In the genomic region with DNA sequence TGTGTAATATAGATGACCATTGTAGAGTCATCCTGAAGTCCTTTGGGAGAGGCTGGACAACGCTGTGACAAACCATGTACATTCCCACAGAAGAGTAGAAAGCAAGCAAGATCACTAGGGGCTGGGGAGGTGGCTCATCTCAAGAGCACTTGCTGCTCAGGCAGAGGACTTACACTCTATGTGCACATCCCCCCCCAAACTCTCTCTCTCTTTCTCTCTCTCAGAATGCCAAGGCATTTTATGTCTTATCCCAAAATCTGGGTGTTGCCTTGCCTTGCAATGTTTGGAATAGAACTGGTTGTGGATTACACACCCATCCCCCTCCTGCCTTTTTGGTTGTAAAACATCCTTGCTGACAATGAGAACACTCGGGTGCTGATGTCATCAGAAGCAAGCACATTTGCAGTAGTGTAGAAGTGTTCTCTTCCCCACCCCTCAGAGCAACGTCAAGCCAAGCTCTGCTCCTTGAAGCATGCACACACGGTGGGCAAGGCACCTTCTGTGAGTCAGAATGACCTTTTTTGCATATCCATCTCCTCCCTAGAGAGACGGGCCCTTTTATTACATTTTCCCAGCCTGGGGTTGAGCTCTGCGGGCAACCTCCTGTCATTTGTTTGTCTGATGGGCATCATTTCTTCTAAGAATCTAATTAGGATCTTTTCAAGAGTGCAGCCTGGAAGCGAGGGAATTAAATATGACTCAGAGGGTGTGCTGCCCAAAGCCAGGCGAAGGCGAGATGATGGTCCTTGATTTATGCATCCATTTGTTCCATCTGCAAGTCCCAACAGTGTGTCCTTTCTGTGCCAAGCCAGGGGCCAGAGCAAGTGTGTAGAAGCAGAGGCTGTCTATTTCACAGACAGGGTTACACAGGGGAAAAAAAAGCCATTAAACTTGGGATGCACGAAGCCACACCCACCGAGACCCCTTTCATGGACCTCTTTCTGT, we compare ENCODE assay signal across 14 mouse cellular contexts. TPM values are rescaled to one million over a fixed set of nuclear protein-coding genes. Genes with fewer than 3 reads are reported as not detected.
A peak's percentile ranks its signal among the peaks of the same experiment; 100 is the strongest.
DNase-seq lines count a peak whose midpoint lies in the region; ATAC-seq and TF ChIP-seq lines count a peak whose summit lies in the region.
"Had no signal": no experiment of that assay in that cellular context is flagged by ENCODE, and none has a peak within 500 bp of the region (broad histone marks: within the 10 kb centered on the region; RNA-seq: fewer than 3 reads in every experiment).

No protein-coding gene starts in this region.

- no peaks in the 10 kb centered on the region for H3K36me3 ChIP-seq in intestine, embryonic 14.5 days (ENCODE audit: control insufficient read depth, insufficient read depth, low read length)
- H3K36me3 ChIP-seq in intestine, postnatal 0 days (ENCODE audit: control insufficient read depth, insufficient read depth): no peaks in the 10 kb centered on the region
- no peaks in the 10 kb centered on the region for H3K36me3 ChIP-seq in CH12.LX (replicated peaks in 1 of 2; ENCODE audit: control insufficient read depth in 1 of 2, insufficient read depth in 1 of 2, low read length in 1 of 2)
- H3K36me3 ChIP-seq in hindbrain, embryonic 10.5 days: no peaks in the 10 kb centered on the region
- no peaks in the 10 kb centered on the region for H3K36me3 ChIP-seq in neural tube, embryonic 12.5 days
- H3K36me3 ChIP-seq in liver, embryonic 11.5 days (ENCODE audit: control insufficient read depth, insufficient read depth, low read length): no peaks in the 10 kb centered on the region
- H3K36me3 ChIP-seq: limb, embryonic 13.5 days had no signal

- TF ChIP-seq EP300 in CH12.LX (IDR thresholded peaks at IDR 0.05; ENCODE audit: low read length): no peak

- in situ Hi-C loops in CH12.LX (cut with MboI; ENCODE audit: low pct_ligation_motif_present, low pct_unique_long_range_greater_than_20kb, low sequenced_read_pairs): no loop called here

- 0 out of 2 replicates have a peak overlapping the region, but pooled peaks have one; percentile 11 for H3K27ac ChIP-seq in intestine, embryonic 14.5 days (ENCODE audit: low read depth)
- no peak overlapping the region for H3K27ac ChIP-seq in intestine, postnatal 0 days (ENCODE audit: low read depth, low read length)
- H3K27ac ChIP-seq in CH12.LX (ENCODE audit: insufficient read depth, low read depth): no peak overlapping the region
- 0 out of 2 replicates have a peak overlapping the region, but pooled peaks have one; percentile 40 for H3K27ac ChIP-seq in hindbrain, embryonic 10.5 days
- H3K27ac ChIP-seq in neural tube, embryonic 12.5 days: no peak overlapping the region
- no peak overlapping the region for H3K27ac ChIP-seq in liver, embryonic 11.5 days (ENCODE audit: low read depth, low read length)
- H3K27ac ChIP-seq: gastrocnemius, adult 2 months; limb, embryonic 13.5 days had no signal

- no peak for TF ChIP-seq CTCF in intestine, postnatal 0 days (IDR thresholded peaks at IDR 0.05; ENCODE audit: low read depth)
- no peak for TF ChIP-seq CTCF in CH12.LX (conservative IDR thresholded peaks at IDR 0.05 in 1 of 2, IDR thresholded peaks at IDR 0.05 in 1 of 2; ENCODE audit: low read depth in 2 of 2, low read length in 2 of 2)

- dilution Hi-C loops in CH12.LX (cut with MboI; ENCODE audit: extremely low pct_ligation_motif_present, extremely low pct_unique_long_range_greater_than_20kb, low sequenced_read_pairs): no loop called here

- H3K79me2 ChIP-seq in CH12.LX (replicated peaks; ENCODE audit: control insufficient read depth, extremely low read depth, insufficient read depth, poor library complexity, severe bottlenecking): no peaks in the 10 kb centered on the region

- H3K4me1 ChIP-seq in intestine, embryonic 14.5 days (replicated peaks; ENCODE audit: control insufficient read depth, insufficient read depth, low read length): peaks cover 22% of the 10 kb centered on the region
- peaks cover 3% of the 10 kb centered on the region; the same call in 1 of the 2 replicates for H3K4me1 ChIP-seq in intestine, postnatal 0 days (replicated peaks; ENCODE audit: control insufficient read depth, insufficient read depth, low read length)
- peaks cover 5 to 11% of the 10 kb centered on the region in 2 experiments; a peak in 3 of 4 replicates for H3K4me1 ChIP-seq in CH12.LX (ENCODE audit: control insufficient read depth in 1 of 2, insufficient read depth in 2 of 2)
- H3K4me1 ChIP-seq in hindbrain, embryonic 10.5 days (replicated peaks): peaks cover 29% of the 10 kb centered on the region
- peaks cover 29% of the 10 kb centered on the region for H3K4me1 ChIP-seq in neural tube, embryonic 12.5 days
- H3K4me1 ChIP-seq in liver, embryonic 11.5 days (replicated peaks; ENCODE audit: control insufficient read depth, insufficient read depth, low read length): no peaks in the 10 kb centered on the region

- WGBS in intestine, embryonic 14.5 days: 38% methylated on average over 11 of the region's 11 CpGs
- 46% methylated on average over 11 of the region's 11 CpGs for WGBS in intestine, postnatal 0 days
- WGBS in hindbrain, embryonic 10.5 days: 46% methylated on average over 11 of the region's 11 CpGs
- 15% methylated on average over 11 of the region's 11 CpGs for WGBS in neural tube, embryonic 12.5 days
- 58% methylated on average over 11 of the region's 11 CpGs for WGBS in liver, embryonic 11.5 days

- DNase-seq in intestine, embryonic 14.5 days (ENCODE audit: low spot score): peak; percentile 49
- peak; percentile 73 for DNase-seq in CH12.LX (ENCODE audit: extremely low read depth)
- no peak for DNase-seq in hindbrain, embryonic 10.5 days (ENCODE audit: low spot score)
- no peak for DNase-seq in liver, embryonic 11.5 days (ENCODE audit: low spot score)
- no peak for DNase-seq in thymus, adult 18-20 months
- DNase-seq in spleen, postnatal 36 days (ENCODE audit: low spot score in 2 of 2): no peak
- DNase-seq: cerebellum, postnatal 36 days; gastrocnemius, adult 2 months; kidney, adult 9 months; spleen, adult 18-20 months had no signal

- TF ChIP-seq POLR2A in CH12.LX (IDR thresholded peaks at IDR 0.05; ENCODE audit: low read depth, low read length): no peak

- no peak overlapping the region for H3K9ac ChIP-seq in intestine, embryonic 14.5 days (ENCODE audit: low read length)
- no peak overlapping the region for H3K9ac ChIP-seq in intestine, postnatal 0 days (ENCODE audit: low read depth, low read length)
- no peak overlapping the region for H3K9ac ChIP-seq in CH12.LX (ENCODE audit: insufficient read depth, low read depth)
- H3K9ac ChIP-seq in neural tube, embryonic 12.5 days: no peak overlapping the region
- no peak overlapping the region for H3K9ac ChIP-seq in liver, embryonic 11.5 days (ENCODE audit: low read depth, low read length)
- H3K9ac ChIP-seq: limb, embryonic 13.5 days had no signal

- no peak overlapping the region for H3K4me3 ChIP-seq in intestine, embryonic 14.5 days (ENCODE audit: low read depth, low read length)
- H3K4me3 ChIP-seq in intestine, postnatal 0 days (ENCODE audit: low read depth, low read length): no peak overlapping the region
- H3K4me3 ChIP-seq in CH12.LX (replicated peaks in 1 of 3; ENCODE audit: low read depth in 2 of 3, low read length in 2 of 3, poor library complexity in 1 of 3): no peak overlapping the region
- no peak overlapping the region for H3K4me3 ChIP-seq in hindbrain, embryonic 10.5 days
- no peak overlapping the region for H3K4me3 ChIP-seq in neural tube, embryonic 12.5 days
- H3K4me3 ChIP-seq in liver, embryonic 11.5 days (ENCODE audit: low read depth, low read length): no peak overlapping the region
- H3K4me3 ChIP-seq: gastrocnemius, adult 2 months; limb, embryonic 13.5 days had no signal

- H3K27me3 ChIP-seq in intestine, embryonic 14.5 days (replicated peaks; ENCODE audit: control insufficient read depth, insufficient read depth, low read length): no peaks in the 10 kb centered on the region
- no peaks in the 10 kb centered on the region for H3K27me3 ChIP-seq in intestine, postnatal 0 days (replicated peaks; ENCODE audit: control insufficient read depth, insufficient read depth, low read length)
- H3K27me3 ChIP-seq in CH12.LX (replicated peaks): peaks cover 10% of the 10 kb centered on the region
- no peaks in the 10 kb centered on the region for H3K27me3 ChIP-seq in hindbrain, embryonic 10.5 days (ENCODE audit: insufficient read depth, poor library complexity, severe bottlenecking)
- H3K27me3 ChIP-seq in neural tube, embryonic 12.5 days (replicated peaks): no peaks in the 10 kb centered on the region
- no peaks in the 10 kb centered on the region for H3K27me3 ChIP-seq in liver, embryonic 11.5 days (replicated peaks; ENCODE audit: control insufficient read depth, insufficient read depth, low read length)
- H3K27me3 ChIP-seq: limb, embryonic 13.5 days had no signal

- 0 out of 2 replicates have a peak, but pooled peaks have one; percentile 34 for ATAC-seq in intestine, embryonic 14.5 days (replicated peaks; ENCODE audit: low FRiP score, low TSS enrichment, low read depth)
- ATAC-seq in intestine, postnatal 0 days: no peak
- ATAC-seq in neural tube, embryonic 12.5 days (ENCODE audit: low FRiP score, low read depth): peak; percentile 66
- ATAC-seq in liver, embryonic 11.5 days (replicated peaks; ENCODE audit: low FRiP score): no peak
- ATAC-seq: CD4-positive, CD25-positive, alpha-beta regulatory T cell, adult 4 months had no signal

- H3K4me2 ChIP-seq in intestine, embryonic 14.5 days (ENCODE audit: low read length): no peak overlapping the region
- no peak overlapping the region for H3K4me2 ChIP-seq in intestine, postnatal 0 days (replicated peaks; ENCODE audit: low read depth)
- 0 out of 2 replicates have a peak overlapping the region, but pooled peaks have one; percentile 17 for H3K4me2 ChIP-seq in CH12.LX (ENCODE audit: insufficient read depth, low read depth, poor library complexity, severe bottlenecking)
- H3K4me2 ChIP-seq in neural tube, embryonic 12.5 days (replicated peaks): peak overlapping the region; percentile 29; the same call in 1 of the 2 replicates
- no peak overlapping the region for H3K4me2 ChIP-seq in liver, embryonic 11.5 days
- H3K4me2 ChIP-seq: limb, embryonic 13.5 days had no signal

- no peaks in the 10 kb centered on the region for H3K9me3 ChIP-seq in intestine, embryonic 14.5 days (ENCODE audit: control insufficient read depth, low read length)
- no peaks in the 10 kb centered on the region for H3K9me3 ChIP-seq in intestine, postnatal 0 days (ENCODE audit: control insufficient read depth)
- H3K9me3 ChIP-seq in CH12.LX (replicated peaks; ENCODE audit: low read length): no peaks in the 10 kb centered on the region
- no peaks in the 10 kb centered on the region for H3K9me3 ChIP-seq in hindbrain, embryonic 10.5 days
- H3K9me3 ChIP-seq in neural tube, embryonic 12.5 days: no peaks in the 10 kb centered on the region
- no peaks in the 10 kb centered on the region for H3K9me3 ChIP-seq in liver, embryonic 11.5 days (ENCODE audit: control insufficient read depth, low read length)
- H3K9me3 ChIP-seq: limb, embryonic 13.5 days had no signal

- TF ChIP-seq RAD21 in CH12.LX (IDR thresholded peaks at IDR 0.05; ENCODE audit: low read depth, low read length): no peak

RNA-seq across cellular contexts. Expression of gene Syt17, which starts 15.1 kb away (rescaled TPM):
- 8.3 and 9.1 TPM in 2 replicates for polyA plus RNA-seq in intestine, embryonic 14.5 days (2014; fragmentation: Nextera tagmentation; extraction: Ambion mirVana)
- 3.0 and 3.4 TPM in 2 replicates for polyA plus RNA-seq in intestine, postnatal 0 days (2015; fragmentation: Nextera tagmentation; extraction: Ambion mirVana)
- total RNA-seq in CH12.LX (2012; rRNA removed): not detected in 2 replicates
- total RNA-seq in CH12.LX (2014; rRNA removed): not detected in 2 replicates
- not detected in 2 replicates for polyA plus RNA-seq in CH12.LX (2012; ENCODE audit: insufficient read length, low read depth)
- 2.2 and 3.0 TPM in 2 replicates for polyA plus RNA-seq in hindbrain, embryonic 10.5 days (2016; fragmentation: Nextera tagmentation; extraction: Ambion mirVana)
- 7.2 and 8.2 TPM in 2 replicates for polyA plus RNA-seq in neural tube, embryonic 12.5 days (2016; fragmentation: Nextera tagmentation; extraction: Ambion mirVana)
- 0.61 and 1.2 TPM in 2 replicates for polyA plus RNA-seq in liver, embryonic 11.5 days (2014; fragmentation: Nextera tagmentation; extraction: Ambion mirVana)

RNA-seq across cellular contexts. Expression of gene Itpripl2, which starts 28.7 kb away (rescaled TPM):
- polyA plus RNA-seq in intestine, embryonic 14.5 days (2014; fragmentation: Nextera tagmentation; extraction: Ambion mirVana): 2.6 and 2.8 TPM in 2 replicates
- 4.6 and 5.6 TPM in 2 replicates for polyA plus RNA-seq in intestine, postnatal 0 days (2015; fragmentation: Nextera tagmentation; extraction: Ambion mirVana)
- total RNA-seq in CH12.LX (2012; rRNA removed): not detected in 2 replicates
- not detected in 2 replicates for total RNA-seq in CH12.LX (2014; rRNA removed)
- not detected in 2 replicates for polyA plus RNA-seq in CH12.LX (2012; ENCODE audit: insufficient read length, low read depth)
- 0.93 and 1.1 TPM in 2 replicates for polyA plus RNA-seq in hindbrain, embryonic 10.5 days (2016; fragmentation: Nextera tagmentation; extraction: Ambion mirVana)
- polyA plus RNA-seq in neural tube, embryonic 12.5 days (2016; fragmentation: Nextera tagmentation; extraction: Ambion mirVana): 2.0 and 2.4 TPM in 2 replicates
- polyA plus RNA-seq in liver, embryonic 11.5 days (2014; fragmentation: Nextera tagmentation; extraction: Ambion mirVana): 1.0 and 1.1 TPM in 2 replicates

Comparison
In these comparisons a context has a peak if more than half of its experiments do, and no peak if none do; other contexts are left out.
1. ATAC-seq: peak in intestine, embryonic 14.5 days (single experiment) and neural tube, embryonic 12.5 days (single experiment); none in intestine, postnatal 0 days (single experiment) and liver, embryonic 11.5 days (single experiment).
2. H3K27ac ChIP-seq: peak in intestine, embryonic 14.5 days (single experiment) and hindbrain, embryonic 10.5 days (single experiment); none in intestine, postnatal 0 days (single experiment), CH12.LX (single experiment), neural tube, embryonic 12.5 days (single experiment) and liver, embryonic 11.5 days (single experiment).
3. DNase-seq: peak in intestine, embryonic 14.5 days (single experiment) and CH12.LX (single experiment); none in hindbrain, embryonic 10.5 days (single experiment), liver, embryonic 11.5 days (single experiment), thymus, adult 18-20 months (0 of 2) and spleen, postnatal 36 days (0 of 2).
4. H3K4me2 ChIP-seq: peak in CH12.LX (single experiment) and neural tube, embryonic 12.5 days (single experiment); none in intestine, embryonic 14.5 days (single experiment), intestine, postnatal 0 days (single experiment) and liver, embryonic 11.5 days (single experiment).